19 mouse cellular contexts compared by ENCODE assay signal in the genomic region with DNA sequence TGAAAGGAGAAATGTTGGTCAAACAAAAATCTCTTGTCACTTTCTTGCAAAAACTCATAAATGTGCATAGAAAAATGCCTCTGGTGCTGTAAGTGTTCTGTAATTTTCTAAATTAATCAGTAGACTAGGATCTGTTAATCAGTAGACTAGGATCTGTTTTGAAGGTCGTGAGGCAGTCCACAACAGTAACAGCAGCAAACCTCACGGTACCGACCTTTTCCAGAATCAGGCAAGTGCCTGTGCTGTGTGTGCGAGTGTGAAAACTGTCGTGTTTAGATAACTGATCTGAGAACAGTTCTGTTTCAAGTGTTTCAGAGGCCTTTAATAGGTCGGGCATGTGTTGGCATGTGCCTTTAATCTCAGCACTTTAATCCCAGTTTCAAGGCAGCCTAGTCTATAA. TPM values are rescaled to one million over a fixed set of nuclear protein-coding genes. Genes with fewer than 3 reads are reported as not detected.
A peak's percentile ranks its signal among the peaks of the same experiment; 100 is the strongest.
DNase-seq lines count a peak whose midpoint lies in the region; ATAC-seq lines count a peak whose summit lies in the region.
"Had no signal": no experiment of that assay in that cellular context is flagged by ENCODE, and none has a peak within 500 bp of the region (broad histone marks: within the 10 kb centered on the region; RNA-seq: fewer than 3 reads in every experiment).

No protein-coding gene starts in this region.

- 0 out of 2 replicates have a peak overlapping the region, but pooled peaks have one; percentile 9 for H3K4me2 ChIP-seq in kidney, embryonic 15.5 days
- H3K4me2 ChIP-seq: embryonic facial prominence, embryonic 12.5 days; heart, embryonic 12.5 days had no signal

- H3K4me3 ChIP-seq in kidney, embryonic 15.5 days (replicated peaks) = no peak overlapping the region
- H3K4me3 ChIP-seq: embryonic facial prominence, embryonic 12.5 days; heart, embryonic 12.5 days had no signal

- H3K27ac ChIP-seq in kidney, embryonic 15.5 days = no peak overlapping the region
- H3K27ac ChIP-seq: embryonic facial prominence, embryonic 12.5 days had no signal

- H3K36me3 ChIP-seq in kidney, embryonic 15.5 days = peaks cover 51% of the 10 kb centered on the region

- no peak overlapping the region for H3K9ac ChIP-seq in kidney, embryonic 15.5 days
- H3K9ac ChIP-seq: embryonic facial prominence, embryonic 12.5 days; heart, embryonic 12.5 days had no signal

- ATAC-seq in kidney, embryonic 15.5 days (replicated peaks; ENCODE audit: low FRiP score) = no peak
- ATAC-seq: CD4-positive, CD25-positive, alpha-beta regulatory T cell, adult 4 months; forebrain, embryonic 16.5 days had no signal

- H3K4me1 ChIP-seq in kidney, embryonic 15.5 days = peaks cover 21% of the 10 kb centered on the region

- DNase-seq in heart, adult 11 months = peak; percentile 27
- no peak for DNase-seq in heart, postnatal 36 days
- DNase-seq in kidney, adult 18-20 months = peak; percentile 39
- peak; percentile 47 for DNase-seq in kidney, postnatal 14 days
- no peak for DNase-seq in adrenal gland, postnatal 14 days
- no peak for DNase-seq in embryo, embryonic 11 days
- DNase-seq in right cerebral cortex, adult 18-20 months = no peak
- DNase-seq: adrenal gland, adult 8-10 months; B cell, adult 2 months; cerebellum, adult 11 months; cerebellum, adult 8-10 months; cerebellum, postnatal 14 days; gastrocnemius, postnatal 10 days had no signal

- intact Hi-C loops in heart, postnatal 36 days (cut with DNase I) = no loop called here

- H3K9me3 ChIP-seq in kidney, embryonic 15.5 days (replicated peaks) = no peaks in the 10 kb centered on the region
- H3K9me3 ChIP-seq: embryonic facial prominence, embryonic 12.5 days; G1E; heart, embryonic 12.5 days had no signal

- WGBS in kidney, embryonic 15.5 days = 73% methylated on average over 6 of the region's 6 CpGs

- no peaks in the 10 kb centered on the region for H3K27me3 ChIP-seq in kidney, embryonic 15.5 days
- H3K27me3 ChIP-seq: embryonic facial prominence, embryonic 12.5 days; heart, embryonic 12.5 days had no signal

RNA-seq across cellular contexts. Expression of a gene that starts 3.4 kb away (rescaled TPM):
- 100 to 1,000 TPM; 130 to 132 TPM for total RNA-seq in heart, postnatal 36 days (2021)
- 424 and 425 TPM in 2 replicates for polyA plus RNA-seq in kidney, embryonic 15.5 days (2015; fragmentation: Nextera tagmentation; extraction: Ambion mirVana)
- 225 and 229 TPM in 2 replicates for total RNA-seq in adrenal gland, postnatal 14 days (2021)

Comparison
In these comparisons a context has a peak if more than half of its experiments do, and no peak if none do; other contexts are left out.
1. DNase-seq: peak in heart, adult 11 months (single experiment), kidney, adult 18-20 months (single experiment) and kidney, postnatal 14 days (single experiment); none in heart, postnatal 36 days (0 of 2), adrenal gland, postnatal 14 days (single experiment), embryo, embryonic 11 days (single experiment) and right cerebral cortex, adult 18-20 months (single experiment).